Mouse (Mus musculus) spleen, adult 2 months (tissue): ENCODE measurements around the gene Pate2.

ENCODE experiments used
- CTCF ChIP-seq: fragments of 200-500 bp; IDR thresholded peaks from 2 replicates; pipeline ENCODE4 v1.5.1; 2011; ENCODE audit warnings: mild to moderate bottlenecking, inconsistent platforms; ENCODE audit not compliant: insufficient read depth, insufficient read length, insufficient replicate concordance; ENCODE audit errors: extremely low read depth
- POLR2A ChIP-seq: fragments of 200-500 bp; IDR thresholded peaks from 2 replicates; pipeline ENCODE4 v1.6.1; 2011; ENCODE audit warnings: low read depth, low read length, inconsistent platforms

- TF ChIP-seq POLR2A (no peak), CTCF (no peak)
Measured at GRCm38 (mm10) chr9:35561583-35561982, 8.5 kb upstream of the Pate2 start.
